Mouse (Mus musculus): ENCODE measurements around the gene Gipc2. TPM values are rescaled to one million over a fixed set of nuclear protein-coding genes. Genes with fewer than 3 reads are reported as not detected.
"Not testable (repeated sequence)": the region's sequence is repeated elsewhere in the genome, so short reads cannot be mapped to it uniquely, and the experiment has no call there.

Gipc2 gene
- polyA plus RNA-seq (2017; shearing (Covaris generic)) = not detected

DNA sequence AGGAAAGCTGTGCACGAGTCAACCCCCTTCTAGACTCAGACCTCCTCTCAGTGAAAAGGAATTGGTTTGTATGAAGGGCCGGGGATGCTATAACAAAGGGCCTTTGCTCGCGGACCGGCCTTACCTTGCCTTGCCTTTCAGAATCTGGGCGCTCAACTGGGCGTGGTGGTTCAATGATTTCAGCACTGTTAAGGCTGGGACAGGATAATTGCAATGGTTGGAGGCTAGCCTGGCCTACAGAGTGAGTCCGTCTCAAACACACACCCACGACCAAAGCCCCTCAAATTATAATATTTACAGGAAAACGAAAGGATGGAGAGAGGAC lies at the start of gene Gipc2:
TSS of gene Gipc2 (minus strand) at position 132 of the 325 bp plus-strand sequence.
- no peak for ATAC-seq

DNA sequence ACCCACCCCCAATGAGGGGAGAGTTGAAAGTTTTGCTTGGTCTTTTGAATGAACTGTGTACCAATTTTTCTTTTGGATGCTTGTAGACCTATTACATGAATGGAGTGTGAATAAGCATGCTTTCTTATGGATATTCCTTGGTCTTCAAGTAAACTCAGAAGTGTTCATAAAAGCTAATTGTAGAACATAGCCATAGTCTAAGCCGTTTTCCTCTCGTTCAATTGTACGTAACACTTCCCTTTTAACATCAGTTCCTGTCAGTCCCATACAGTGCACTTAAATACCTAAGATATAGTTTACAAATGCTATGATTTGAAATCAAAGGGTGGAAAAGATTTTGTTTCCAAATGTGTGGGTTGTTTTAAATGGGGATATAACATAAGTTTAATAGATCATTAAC lies 47.4 kb upstream of the Gipc2 start:
- ATAC-seq = no peak

DNA sequence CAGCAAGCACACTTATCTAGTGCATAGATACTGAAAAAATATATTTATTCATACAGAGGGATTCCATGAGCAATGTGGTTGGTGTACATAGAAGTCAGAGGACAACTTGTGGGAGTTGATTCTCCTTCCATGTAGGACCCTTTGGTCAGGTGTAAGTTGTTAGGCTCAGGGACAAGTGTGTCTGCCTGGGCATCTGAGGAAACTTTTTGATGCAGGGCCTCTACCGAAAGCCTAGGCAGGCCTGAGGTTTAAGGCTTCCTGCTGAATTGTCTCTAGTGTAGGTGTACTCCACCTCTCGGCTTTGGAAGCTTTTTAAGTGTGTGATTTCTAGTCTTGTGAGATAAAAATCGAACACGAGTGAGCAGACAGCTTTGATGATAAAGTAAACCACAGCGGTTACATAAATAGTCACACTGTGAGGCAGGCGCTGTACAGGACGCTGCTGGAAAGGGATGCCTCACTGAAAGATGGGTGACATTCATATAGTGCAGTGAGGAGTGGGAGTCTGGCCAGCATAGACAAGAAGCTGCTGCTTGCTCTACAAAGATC lies 45.8 kb upstream of the Gipc2 start:
- ATAC-seq = peak; percentile 48

DNA sequence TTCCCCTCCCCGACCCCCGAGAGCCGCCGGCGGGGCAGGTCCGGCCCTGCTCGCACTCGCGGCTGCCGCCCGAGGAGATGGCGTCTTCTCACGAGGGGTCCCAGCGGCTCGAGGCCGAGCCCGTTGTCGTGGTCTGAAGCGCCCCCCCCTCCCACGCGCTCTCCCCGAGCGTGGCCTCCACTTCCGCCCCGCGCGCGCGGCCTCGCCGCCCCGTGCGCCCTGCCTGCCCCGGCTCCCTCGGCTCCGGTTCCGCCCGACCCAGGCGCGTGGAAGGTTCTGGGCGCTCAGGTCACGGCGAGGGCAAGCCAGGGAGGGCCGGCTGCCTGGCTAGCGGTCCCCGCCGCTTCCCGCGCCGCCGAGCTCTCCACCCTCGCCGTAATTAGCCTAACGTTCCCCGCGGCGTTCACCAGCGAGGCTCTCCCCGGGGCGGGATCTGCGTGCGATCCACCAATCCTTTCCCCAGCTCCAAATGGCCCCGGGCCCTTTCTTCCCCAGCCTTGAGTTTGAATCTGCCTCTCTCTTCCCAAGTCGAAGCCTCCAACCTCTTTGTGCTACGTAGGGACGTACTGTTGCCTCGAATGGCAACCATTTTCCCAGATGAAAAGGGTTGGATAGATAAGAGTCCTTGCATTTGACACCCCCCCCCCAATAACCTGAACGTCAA lies 44.8 kb upstream of the Gipc2 start:
- peak; percentile 29 for ATAC-seq

- ATAC-seq = peak; percentile 85
Observed at GRCm38 (mm10) chr3:152209967-152210634, 44.1 kb upstream of the Gipc2 start, which contains the start of the genes Dnajb4 and Fubp1. TSS of gene Dnajb4 (minus strand) at chr3:152210302. TSS of gene Fubp1 (plus strand) at chr3:152210422.

DNA sequence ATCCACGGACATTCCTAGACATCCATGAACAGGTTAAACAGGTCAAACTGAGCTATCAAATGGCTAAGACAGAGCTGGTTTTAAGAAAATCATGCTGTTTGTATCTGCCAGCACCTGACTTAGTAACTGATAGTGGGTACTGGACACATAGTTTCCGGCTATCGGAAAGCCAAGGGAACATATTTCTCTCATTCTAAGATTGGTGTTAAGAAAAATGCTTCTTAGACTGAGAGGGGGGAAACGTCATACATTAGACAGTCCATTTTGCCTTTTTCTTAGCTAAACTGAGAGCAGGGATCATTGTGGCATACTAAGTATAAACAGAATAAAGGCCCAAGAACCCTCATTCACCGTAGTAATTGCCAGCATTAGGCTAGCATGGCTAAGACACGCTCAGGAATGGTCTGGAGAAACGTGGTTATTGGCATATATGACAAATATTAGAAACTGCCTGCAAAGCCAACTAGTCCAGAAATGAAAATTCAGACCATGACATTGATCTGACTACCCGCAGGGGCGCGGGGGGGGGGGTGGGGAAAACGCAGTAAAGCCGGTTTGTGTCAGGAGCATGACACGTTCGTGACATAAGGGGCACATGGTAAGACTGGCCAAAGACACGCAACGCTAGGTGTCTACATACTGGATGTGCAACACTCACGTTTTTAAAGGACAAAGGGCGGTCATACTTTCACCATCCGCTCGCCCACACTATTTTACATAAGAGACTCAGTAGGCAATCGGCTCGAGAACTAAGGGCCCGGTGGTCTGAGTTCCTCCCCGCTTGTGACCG lies 43.3 kb upstream of the Gipc2 start:
- ATAC-seq = peak; percentile 5

GRCm38 (mm10) chr3:152208096-152208885 lies 42.3 kb upstream of the Gipc2 start:
- ATAC-seq = no peak

DNA sequence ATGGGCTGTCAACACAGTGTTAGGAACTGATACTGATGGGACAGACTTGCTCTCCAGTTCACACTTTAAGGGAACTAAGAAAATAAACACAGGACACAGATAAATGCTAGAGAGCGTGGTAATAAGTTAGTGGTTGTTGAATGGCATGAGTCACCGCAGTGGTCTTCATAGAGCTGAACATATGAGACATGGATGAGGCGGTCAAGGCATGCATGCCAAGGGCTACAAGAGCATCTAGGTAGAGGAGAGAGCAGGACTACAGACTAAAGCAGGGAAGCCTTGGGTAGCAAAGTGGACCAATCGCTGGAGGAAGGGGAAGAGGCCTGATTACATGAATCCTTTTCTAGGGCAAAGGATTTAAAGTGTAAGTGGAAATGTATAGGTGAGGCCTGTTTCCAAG lies 41.1 kb upstream of the Gipc2 start:
- no peak for ATAC-seq

DNA sequence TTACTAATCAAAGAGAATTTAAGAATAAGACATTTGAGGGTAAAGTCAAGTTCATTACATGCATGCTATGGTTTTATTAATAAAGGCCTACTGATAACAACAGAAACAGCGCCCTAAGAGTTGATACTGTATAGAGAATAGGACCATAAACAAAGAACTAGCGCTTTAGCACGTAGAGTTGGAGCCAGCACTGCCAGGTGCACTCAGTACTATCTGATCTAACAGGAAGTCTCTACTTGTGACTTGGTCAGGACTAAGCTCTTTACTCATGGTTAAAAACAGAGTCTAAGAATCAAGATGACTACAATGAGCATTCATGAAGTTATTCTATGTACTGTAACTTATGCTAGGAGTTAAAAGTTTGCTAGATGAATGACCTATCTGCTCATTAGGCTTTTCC lies 38.5 kb upstream of the Gipc2 start:
- no peak for ATAC-seq

GRCm38 (mm10) chr3:152203996-152204395 lies 38.0 kb upstream of the Gipc2 start:
- no peak for ATAC-seq

DNA sequence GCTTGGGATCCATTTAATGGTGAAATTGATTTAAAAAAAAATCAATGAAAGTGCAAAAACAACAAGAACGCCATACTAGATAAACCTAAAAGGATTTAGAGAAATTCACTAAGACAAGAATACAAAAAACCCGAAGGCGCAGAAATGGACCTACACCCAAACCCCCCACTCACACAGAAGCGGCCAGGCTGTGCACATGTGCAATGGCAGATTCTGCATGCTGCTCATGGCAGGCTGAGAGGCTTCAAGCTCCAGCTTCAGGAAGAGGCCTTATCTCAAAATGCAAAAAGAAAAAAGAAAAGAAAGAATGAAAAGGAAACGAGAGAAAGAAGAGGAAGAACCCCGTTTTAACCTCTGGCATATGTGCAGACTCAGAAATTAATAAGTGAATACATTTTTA lies 37.4 kb upstream of the Gipc2 start:
- ATAC-seq = no peak

GRCm38 (mm10) chr3:152202942-152203341 lies 36.9 kb upstream of the Gipc2 start:
- ATAC-seq = no peak

- ATAC-seq = no peak
Observed at GRCm38 (mm10) chr3:152201651-152202050, 35.6 kb upstream of the Gipc2 start.

- no peak for ATAC-seq
Observed at GRCm38 (mm10) chr3:152201181-152201580, 35.2 kb upstream of the Gipc2 start.

GRCm38 (mm10) chr3:152199125-152199524 lies 33.1 kb upstream of the Gipc2 start:
- no peak for ATAC-seq

DNA sequence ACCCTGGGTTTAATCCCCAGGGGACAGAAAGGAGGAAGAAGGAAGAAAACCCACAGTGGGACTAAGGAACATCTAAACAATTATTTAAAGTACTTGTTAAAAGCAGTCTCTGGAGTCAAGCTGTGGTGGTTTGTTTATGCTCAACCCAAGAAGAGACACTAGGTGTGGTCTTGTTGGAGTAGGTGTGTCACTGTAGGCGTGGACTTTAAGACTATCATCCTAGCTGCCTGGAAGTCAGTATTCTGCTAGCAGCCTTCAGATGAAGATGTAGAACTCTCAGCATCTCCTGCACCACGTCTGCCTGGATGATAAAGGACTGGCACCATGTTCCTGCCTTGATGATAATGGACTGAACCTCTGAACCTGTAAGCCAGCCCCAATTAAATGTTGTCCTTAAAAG lies 31.2 kb upstream of the Gipc2 start:
- ATAC-seq = not testable (repeated sequence)

DNA sequence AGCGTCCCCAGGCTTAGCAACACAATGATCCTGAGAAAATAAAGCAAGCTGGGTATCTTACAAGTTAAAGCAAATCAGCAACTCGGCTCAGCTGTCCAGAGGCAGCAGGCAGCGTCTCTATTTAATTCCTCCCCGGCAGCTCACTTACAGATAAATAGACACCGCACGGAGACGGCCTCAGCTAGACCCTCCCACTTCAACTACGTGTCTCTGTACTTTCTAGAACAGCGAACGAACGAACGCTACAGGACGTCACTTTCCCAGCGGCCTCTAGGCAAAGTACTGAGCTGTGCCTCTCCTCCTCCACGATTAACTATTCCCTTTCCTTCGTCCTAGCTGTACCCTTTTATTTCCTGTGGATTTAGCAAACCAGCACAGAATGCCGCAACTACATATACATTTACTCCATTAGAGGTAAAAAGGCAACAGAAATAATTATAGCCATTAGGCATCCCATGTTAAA lies 27.6 kb upstream of the Gipc2 start:
- peak; percentile 97 for ATAC-seq

DNA sequence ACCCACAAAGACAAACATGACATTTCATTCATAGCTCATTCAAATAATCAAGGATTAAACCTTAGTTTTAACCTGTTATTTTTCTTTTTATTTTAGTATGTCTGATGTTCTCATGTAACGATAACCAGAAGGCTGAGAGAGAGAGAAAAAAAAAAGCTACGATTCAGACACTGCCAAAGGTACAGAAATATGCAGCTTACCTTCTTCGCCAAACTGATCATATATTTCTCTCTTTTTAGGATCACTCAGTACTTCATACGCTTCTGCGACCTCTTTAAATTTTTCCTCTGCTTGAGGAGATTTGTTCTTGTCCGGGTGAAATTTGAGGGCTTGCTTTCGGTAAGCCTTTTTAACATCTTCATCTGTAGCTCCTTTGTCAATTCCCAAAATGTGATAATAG lies 27.1 kb upstream of the Gipc2 start:
- no peak for ATAC-seq

GRCm38 (mm10) chr3:152192238-152192931 lies 26.4 kb upstream of the Gipc2 start:
- no peak for ATAC-seq

DNA sequence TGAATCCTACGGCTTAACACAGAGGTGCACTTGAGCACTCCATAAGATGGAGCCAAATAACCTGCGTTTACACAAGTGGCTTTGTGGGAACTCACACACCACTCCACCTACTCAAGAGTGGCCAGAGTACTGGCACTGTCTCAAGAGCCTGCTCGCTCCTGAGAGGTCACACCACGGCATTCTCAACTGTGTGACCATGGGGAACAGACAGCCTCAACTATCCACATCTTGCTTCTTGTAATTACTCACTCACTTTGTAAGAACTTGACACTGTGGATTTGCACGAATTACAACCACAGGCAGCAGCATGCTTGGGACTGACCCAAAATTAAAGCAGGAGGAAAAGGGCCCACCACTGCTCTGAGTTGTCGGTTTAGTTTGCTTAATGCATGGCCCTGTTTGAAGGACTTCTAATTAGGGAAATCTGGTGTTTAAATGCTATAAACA lies 25.8 kb upstream of the Gipc2 start:
- ATAC-seq = no peak

- no peak for ATAC-seq
Observed at GRCm38 (mm10) chr3:152190679-152191477, 24.8 kb upstream of the Gipc2 start.
